Mouse (Mus musculus) cerebellum, postnatal 4 days (tissue): ENCODE results near the gene Nme4.
A peak's percentile ranks its signal among the peaks of the same experiment; 100 is the strongest.
"Not testable (repeated sequence)": the region's sequence is repeated elsewhere in the genome, so short reads cannot be mapped to it uniquely, and the experiment has no call there.

Experiments
- DNase-seq, 2 experiments: peaks; one replicate each; pipeline ENCODE4 v3.0.0; 2022; ENCODE audit warnings: low spot score in 2 of 2, mixed read lengths in 1 of 2

Gene Nme4

GRCm38 (mm10) chr17:26114461-26114860, 19.1 kb upstream of the Nme4 start:
- DNase-seq: not testable (repeated sequence)

- no peak for DNase-seq
Observed at GRCm38 (mm10) chr17:26114061-26114460, 18.7 kb upstream of the Nme4 start.

GRCm38 (mm10) chr17:26113181-26113948, 18.0 kb upstream of the Nme4 start, which contains the start of gene Tmem8:
TSS of gene Tmem8 (plus strand) at chr17:26113299.
- DNase-seq: peak; percentile 45 to 67

- no peak for DNase-seq
Observed at GRCm38 (mm10) chr17:26112751-26113150, 17.3 kb upstream of the Nme4 start.

GRCm38 (mm10) chr17:26111722-26112121, 16.3 kb upstream of the Nme4 start:
- no peak for DNase-seq

- no peak for DNase-seq
Observed at GRCm38 (mm10) chr17:26111024-26111423, 15.6 kb upstream of the Nme4 start.

- DNase-seq: no peak
Observed at GRCm38 (mm10) chr17:26110156-26110555, 14.8 kb upstream of the Nme4 start.

GRCm38 (mm10) chr17:26105619-26106018, 10.2 kb upstream of the Nme4 start:
- no peak for DNase-seq

GRCm38 (mm10) chr17:26101478-26101877, 6.1 kb upstream of the Nme4 start:
- no peak for DNase-seq

- DNase-seq: no peak
Observed at GRCm38 (mm10) chr17:26100166-26100565, 4.8 kb upstream of the Nme4 start.

GRCm38 (mm10) chr17:26099316-26099715, 3.9 kb upstream of the Nme4 start:
- not testable (repeated sequence) for DNase-seq

- DNase-seq: no peak
Observed at GRCm38 (mm10) chr17:26098461-26098860, 3.1 kb upstream of the Nme4 start.

- no peak for DNase-seq
Observed at GRCm38 (mm10) chr17:26094531-26095110, 781 bp downstream of the Nme4 start.

GRCm38 (mm10) chr17:26089905-26090632, 5.3 kb downstream of the Nme4 start, which contains the start of gene Decr2:
TSS of gene Decr2 (minus strand) at chr17:26090337.
- peak; percentile 69 to 87 for DNase-seq

GRCm38 (mm10) chr17:26087059-26087564, 8.3 kb downstream of the Nme4 start:
- no peak for DNase-seq

GRCm38 (mm10) chr17:26080867-26081266, 14.5 kb downstream of the Nme4 start:
- no peak for DNase-seq

GRCm38 (mm10) chr17:26078851-26079250, 16.6 kb downstream of the Nme4 start:
- no peak for DNase-seq

- DNase-seq: no peak
Observed at GRCm38 (mm10) chr17:26075246-26075645, 20.2 kb downstream of the Nme4 start.

GRCm38 (mm10) chr17:26070136-26070535, 25.3 kb downstream of the Nme4 start:
- DNase-seq: no peak

GRCm38 (mm10) chr17:26068831-26069739, 26.3 kb downstream of the Nme4 start, which contains the start of gene Rab11fip3:
TSS of gene Rab11fip3 (minus strand) at chr17:26069555.
- DNase-seq: peak; percentile 53 to 84
